Mouse (Mus musculus): Measurements from ENCODE around the gene Npas2. TPM values are rescaled to one million over a fixed set of nuclear protein-coding genes. Genes with fewer than 3 reads are reported as not detected.

Gene Npas2
- polyA plus RNA-seq, 1 experiment from 2014 or later = 2.0 TPM

DNA sequence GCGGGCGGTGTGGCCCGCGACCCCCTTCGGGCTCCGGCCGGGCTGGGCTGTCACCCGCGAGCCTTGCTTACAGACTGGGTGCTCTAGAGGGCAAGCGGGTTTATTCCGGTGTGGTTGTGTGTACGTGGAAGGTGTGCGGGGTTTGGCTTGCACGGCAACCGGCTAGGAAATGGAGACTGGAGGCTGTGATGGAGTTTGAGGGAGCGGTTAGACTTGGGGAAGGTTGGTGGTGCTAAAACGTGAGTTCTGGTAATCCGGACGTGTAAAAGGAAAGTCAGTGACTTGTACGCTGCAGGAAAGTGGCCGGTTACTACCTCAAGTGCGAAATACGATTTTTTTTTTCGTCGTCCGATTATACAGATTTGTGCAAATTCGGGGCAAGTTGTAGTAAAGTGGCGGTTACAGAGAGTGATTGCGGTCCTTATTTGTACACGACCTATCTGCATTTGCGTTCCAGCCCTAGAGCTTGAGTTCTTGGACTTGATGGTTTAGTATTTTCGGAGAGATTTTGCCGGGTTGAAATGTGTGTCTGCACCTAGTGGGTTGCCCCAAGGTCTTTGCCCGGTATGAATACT lies 174.8 kb downstream of the Npas2 start:
- ATAC-seq (ENCODE audit: low read depth) = peak; percentile 49
- H3K4me1 ChIP-seq (replicated peaks; ENCODE audit: control insufficient read depth, insufficient read depth, low read length) = peaks cover 5% of the 10 kb centered on the region
- H3K36me3 ChIP-seq (ENCODE audit: control insufficient read depth, insufficient read depth, low read length) = peaks cover 32% of the 10 kb centered on the region
- H3K27ac ChIP-seq (ENCODE audit: low read length) = peak overlapping the region; percentile 80
- WGBS = under 1% methylated on average over 34 of the region's 34 CpGs
- H3K27me3 ChIP-seq (ENCODE audit: control insufficient read depth, insufficient read depth, low read depth, low read length) = no peaks in the 10 kb centered on the region
- peak overlapping the region; percentile 97 for H3K4me3 ChIP-seq (ENCODE audit: low read length)
- no peaks in the 10 kb centered on the region for H3K9me3 ChIP-seq (ENCODE audit: control insufficient read depth, low read length)
- peak overlapping the region; percentile 93 for H3K4me2 ChIP-seq (ENCODE audit: low read depth, low read length)
- peak overlapping the region; percentile 99 for H3K9ac ChIP-seq (ENCODE audit: low read length)

DNA sequence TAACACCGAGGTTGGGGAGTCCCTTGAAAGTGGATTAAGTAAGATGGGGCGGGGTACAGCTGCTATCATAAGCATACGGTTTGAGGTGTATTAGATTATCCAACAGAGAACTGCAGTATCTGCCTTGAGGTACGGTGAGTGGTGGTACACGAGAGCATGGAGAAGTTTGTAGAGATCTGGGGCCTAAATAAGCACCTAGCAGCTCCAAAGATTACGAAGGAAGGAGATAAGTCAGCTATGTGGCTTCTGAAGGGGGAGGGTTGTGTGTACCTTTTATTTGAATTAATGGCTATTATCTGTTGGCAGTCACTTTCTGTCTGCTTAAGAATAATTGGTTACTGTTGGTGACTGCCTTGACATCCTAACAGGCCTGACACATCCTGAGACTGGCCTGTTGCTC lies 176.9 kb downstream of the Npas2 start:
- no peak for ATAC-seq (ENCODE audit: low read depth)
- H3K36me3 ChIP-seq (ENCODE audit: control insufficient read depth, insufficient read depth, low read length) = peaks cover 34% of the 10 kb centered on the region

DNA sequence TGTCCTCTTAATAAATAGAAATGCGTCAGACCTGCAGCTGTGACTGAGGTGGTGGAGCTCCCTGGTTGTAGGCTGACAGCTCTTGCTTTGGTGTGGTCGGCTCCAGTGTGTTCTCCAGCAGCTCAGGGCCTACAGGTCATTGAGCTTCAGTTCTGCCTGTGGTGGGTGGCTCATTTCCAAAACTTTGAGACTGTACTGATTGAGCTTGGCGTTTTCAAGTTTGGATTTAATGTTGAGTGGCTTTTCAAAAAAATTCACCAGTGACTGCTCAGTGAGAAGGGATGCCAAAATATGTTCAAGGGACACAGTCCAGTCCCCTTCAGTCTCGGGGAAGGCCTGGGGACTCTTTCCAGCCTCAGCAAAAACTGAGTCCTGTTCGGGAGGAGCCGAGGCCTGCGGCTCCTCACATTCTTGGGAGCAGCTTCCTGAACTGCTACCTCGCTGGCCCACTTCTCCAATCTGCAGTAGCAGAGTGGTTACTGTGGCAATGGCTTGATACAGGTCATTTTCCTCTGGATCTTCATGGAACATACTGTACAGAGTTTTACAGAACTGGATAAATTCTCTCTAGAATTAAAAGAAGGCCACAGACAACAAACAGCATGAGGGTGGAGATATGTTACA lies 178.8 kb downstream of the Npas2 start:
- ATAC-seq (ENCODE audit: low read depth) = no peak
- Histone ChIP-seq H3K27ac (ENCODE audit: low read length) (no peak overlapping the region), H3K9ac (ENCODE audit: low read length) (no peak overlapping the region)

More for the DNA sequence above, 176.9 kb downstream of the Npas2 start:
- peaks cover 5% of the 10 kb centered on the region for H3K4me1 ChIP-seq (replicated peaks; ENCODE audit: control insufficient read depth, insufficient read depth, low read length)
- no peak overlapping the region for H3K4me3 ChIP-seq (ENCODE audit: low read length)
- H3K27me3 ChIP-seq (ENCODE audit: control insufficient read depth, insufficient read depth, low read depth, low read length) = no peaks in the 10 kb centered on the region
- no peak overlapping the region for H3K4me2 ChIP-seq (ENCODE audit: low read depth, low read length)
- WGBS = 77% methylated on average over 6 of the region's 6 CpGs
- H3K9ac ChIP-seq (ENCODE audit: low read length) = no peak overlapping the region
- H3K27ac ChIP-seq (ENCODE audit: low read length) = no peak overlapping the region
- no peaks in the 10 kb centered on the region for H3K9me3 ChIP-seq (ENCODE audit: control insufficient read depth, low read length)

DNA sequence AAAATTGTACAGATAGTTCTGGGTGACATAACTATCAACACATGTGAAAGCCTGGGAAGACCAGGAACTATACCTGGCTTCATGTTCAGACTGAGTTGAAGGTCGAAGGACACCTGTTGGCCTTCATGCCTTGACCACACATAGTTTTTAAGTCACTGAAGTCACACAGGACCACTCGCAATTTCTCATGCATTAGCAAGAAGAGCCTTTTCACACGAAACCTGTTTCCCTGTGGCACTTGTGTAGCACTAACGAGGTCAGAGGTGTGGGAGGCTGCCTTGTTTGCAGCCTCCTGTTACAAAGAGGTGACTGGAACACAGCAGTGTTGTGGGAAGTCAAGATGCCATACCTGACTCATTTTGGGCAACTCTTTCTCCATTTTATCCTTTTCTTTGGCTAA lies 179.8 kb downstream of the Npas2 start:
- peaks cover 34% of the 10 kb centered on the region for H3K36me3 ChIP-seq (ENCODE audit: control insufficient read depth, insufficient read depth, low read length)
- no peak for ATAC-seq (ENCODE audit: low read depth)

More for the DNA sequence above, 178.8 kb downstream of the Npas2 start:
- H3K9me3 ChIP-seq (ENCODE audit: control insufficient read depth, low read length) = no peaks in the 10 kb centered on the region
- peaks cover 5% of the 10 kb centered on the region for H3K4me1 ChIP-seq (replicated peaks; ENCODE audit: control insufficient read depth, insufficient read depth, low read length)
- no peak overlapping the region for H3K4me3 ChIP-seq (ENCODE audit: low read length)
- H3K4me2 ChIP-seq (ENCODE audit: low read depth, low read length) = no peak overlapping the region
- 70% methylated on average over 8 of the region's 8 CpGs for WGBS
- no peaks in the 10 kb centered on the region for H3K27me3 ChIP-seq (ENCODE audit: control insufficient read depth, insufficient read depth, low read depth, low read length)
- peaks cover 34% of the 10 kb centered on the region for H3K36me3 ChIP-seq (ENCODE audit: control insufficient read depth, insufficient read depth, low read length)

DNA sequence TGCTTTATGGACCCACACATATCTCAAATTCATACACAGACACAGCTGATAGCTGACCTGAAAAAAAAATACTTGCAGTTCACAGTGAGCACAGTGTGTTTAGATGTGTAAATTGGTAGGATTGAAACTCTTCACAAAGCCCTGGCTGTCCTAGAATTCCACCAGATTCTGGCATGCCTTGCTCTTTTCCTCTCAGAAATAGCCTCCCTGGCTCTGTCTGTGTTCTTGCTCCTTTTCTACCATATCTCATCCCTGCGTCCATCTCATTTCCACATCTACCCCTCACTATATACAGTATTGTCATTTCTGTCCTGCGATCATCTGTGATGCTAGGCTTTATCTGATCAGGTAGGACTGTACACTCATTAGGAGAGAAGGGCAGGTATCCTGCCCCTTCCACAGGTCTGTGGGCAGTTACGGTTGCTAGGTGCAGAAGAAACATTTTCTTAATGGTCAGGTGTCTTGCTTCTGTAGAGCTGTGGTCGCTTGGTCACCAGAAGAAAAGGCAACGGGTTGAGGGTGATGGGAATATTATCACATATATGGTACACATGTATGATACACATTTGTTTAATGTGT lies 180.8 kb downstream of the Npas2 start:
- H3K4me3 ChIP-seq (ENCODE audit: low read length) = no peak overlapping the region
- H3K4me1 ChIP-seq (replicated peaks; ENCODE audit: control insufficient read depth, insufficient read depth, low read length) = peaks cover 1% of the 10 kb centered on the region
- H3K4me2 ChIP-seq (ENCODE audit: low read depth, low read length) = no peak overlapping the region
- 77% methylated on average over 5 of the region's 5 CpGs for WGBS
- no peaks in the 10 kb centered on the region for H3K27me3 ChIP-seq (ENCODE audit: control insufficient read depth, insufficient read depth, low read depth, low read length)
- H3K9ac ChIP-seq (ENCODE audit: low read length) = no peak overlapping the region
- H3K9me3 ChIP-seq (ENCODE audit: control insufficient read depth, low read length) = no peaks in the 10 kb centered on the region
- no peak for ATAC-seq (ENCODE audit: low read depth)
- no peak overlapping the region for H3K27ac ChIP-seq (ENCODE audit: low read length)
- H3K36me3 ChIP-seq (ENCODE audit: control insufficient read depth, insufficient read depth, low read length) = peaks cover 34% of the 10 kb centered on the region

More for the DNA sequence above, 179.8 kb downstream of the Npas2 start:
- no peak overlapping the region for H3K4me3 ChIP-seq (ENCODE audit: low read length)
- no peak overlapping the region for H3K4me2 ChIP-seq (ENCODE audit: low read depth, low read length)
- peaks cover 5% of the 10 kb centered on the region for H3K4me1 ChIP-seq (replicated peaks; ENCODE audit: control insufficient read depth, insufficient read depth, low read length)
- no peak overlapping the region for H3K27ac ChIP-seq (ENCODE audit: low read length)
- H3K27me3 ChIP-seq (ENCODE audit: control insufficient read depth, insufficient read depth, low read depth, low read length) = no peaks in the 10 kb centered on the region
- H3K9ac ChIP-seq (ENCODE audit: low read length) = no peak overlapping the region
- 69% methylated on average over 4 of the region's 4 CpGs for WGBS
- no peaks in the 10 kb centered on the region for H3K9me3 ChIP-seq (ENCODE audit: control insufficient read depth, low read length)

DNA sequence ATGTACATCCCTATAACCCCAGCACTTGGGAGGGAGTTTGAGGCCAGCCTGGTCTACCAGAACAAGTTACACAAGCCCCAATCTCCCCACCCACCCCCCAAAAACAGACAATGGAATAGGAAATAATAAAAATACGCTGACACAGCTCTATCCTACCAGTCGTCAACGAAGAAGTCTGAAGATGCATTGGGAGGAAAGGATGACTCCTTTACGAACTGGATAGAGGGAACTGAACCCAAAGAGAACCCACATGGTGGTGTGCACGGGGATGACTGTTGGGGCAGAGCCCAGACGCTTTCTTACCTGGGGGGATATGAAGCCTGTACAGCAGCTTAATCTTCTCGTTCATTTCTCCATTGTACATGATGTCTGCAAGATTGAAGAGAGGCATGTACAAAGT lies 182.6 kb downstream of the Npas2 start:
- 86% methylated on average over 7 of the region's 7 CpGs for WGBS
- no peak overlapping the region for H3K4me2 ChIP-seq (ENCODE audit: low read depth, low read length)
- H3K27me3 ChIP-seq (ENCODE audit: control insufficient read depth, insufficient read depth, low read depth, low read length) = no peaks in the 10 kb centered on the region
- no peaks in the 10 kb centered on the region for H3K9me3 ChIP-seq (ENCODE audit: control insufficient read depth, low read length)
- no peak overlapping the region for H3K27ac ChIP-seq (ENCODE audit: low read length)
- ATAC-seq (ENCODE audit: low read depth) = no peak
- no peak overlapping the region for H3K4me3 ChIP-seq (ENCODE audit: low read length)
- H3K4me1 ChIP-seq (replicated peaks; ENCODE audit: control insufficient read depth, insufficient read depth, low read length) = no peaks in the 10 kb centered on the region
- no peak overlapping the region for H3K9ac ChIP-seq (ENCODE audit: low read length)
- H3K36me3 ChIP-seq (ENCODE audit: control insufficient read depth, insufficient read depth, low read length) = peaks cover 20% of the 10 kb centered on the region

DNA sequence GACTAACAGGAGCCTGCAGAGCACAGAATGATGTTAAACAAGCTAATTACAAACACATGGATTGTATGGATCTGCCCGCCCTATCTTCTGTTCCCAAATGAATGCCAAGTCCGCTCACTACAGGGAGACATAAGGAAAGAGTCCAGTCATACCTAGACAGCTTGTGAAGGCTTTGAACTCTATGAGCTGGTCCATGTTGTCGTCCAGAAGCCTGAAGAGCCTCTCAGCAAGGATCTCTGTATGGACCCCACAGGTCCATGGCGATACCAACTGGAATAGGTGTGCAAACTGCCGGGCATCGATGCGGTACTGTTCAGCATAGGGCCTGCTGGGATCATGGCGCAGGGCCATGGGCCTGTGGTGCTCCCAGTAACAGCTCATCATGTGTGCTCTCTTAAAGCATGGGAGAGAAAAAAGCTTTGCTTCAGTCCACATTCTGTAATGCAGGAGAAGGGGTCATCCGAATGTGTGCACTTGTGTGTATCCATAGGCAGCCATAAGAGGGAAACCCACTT lies 183.3 kb downstream of the Npas2 start:
- WGBS = 92% methylated on average over 9 of the region's 9 CpGs
- no peaks in the 10 kb centered on the region for H3K9me3 ChIP-seq (ENCODE audit: control insufficient read depth, low read length)
- no peak for ATAC-seq (ENCODE audit: low read depth)

DNA sequence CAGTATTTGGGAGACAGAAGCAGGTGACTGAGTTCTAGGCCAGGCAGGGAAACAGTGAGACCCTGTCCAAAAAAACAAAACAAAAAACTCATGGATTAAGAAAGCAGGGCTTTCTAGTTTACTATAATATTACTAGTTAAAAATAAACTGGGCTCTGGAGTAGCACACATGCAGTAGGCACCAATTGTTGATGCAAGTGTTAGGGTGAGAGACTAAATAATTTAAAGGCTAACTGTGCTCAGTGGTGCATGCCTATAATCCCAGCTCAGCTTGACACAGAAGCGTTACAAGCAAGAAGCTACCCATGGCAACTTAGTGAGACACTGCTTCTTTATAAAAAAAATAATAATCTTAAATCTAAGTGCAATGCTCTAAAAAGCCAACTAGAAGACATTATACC lies 185.0 kb downstream of the Npas2 start:
- H3K4me3 ChIP-seq (ENCODE audit: low read length) = no peak overlapping the region
- H3K4me2 ChIP-seq (ENCODE audit: low read depth, low read length) = no peak overlapping the region
- WGBS = 84% methylated on average over 1 of the region's 1 CpGs
- no peak for ATAC-seq (ENCODE audit: low read depth)
- no peaks in the 10 kb centered on the region for H3K27me3 ChIP-seq (ENCODE audit: control insufficient read depth, insufficient read depth, low read depth, low read length)
- H3K9ac ChIP-seq (ENCODE audit: low read length) = no peak overlapping the region
- H3K4me1 ChIP-seq (replicated peaks; ENCODE audit: control insufficient read depth, insufficient read depth, low read length) = no peaks in the 10 kb centered on the region
- H3K36me3 ChIP-seq (ENCODE audit: control insufficient read depth, insufficient read depth, low read length) = peaks cover under 1% of the 10 kb centered on the region; the same call in 1 of the 2 replicates
- no peaks in the 10 kb centered on the region for H3K9me3 ChIP-seq (ENCODE audit: control insufficient read depth, low read length)
- no peak overlapping the region for H3K27ac ChIP-seq (ENCODE audit: low read length)

More for the DNA sequence above, 183.3 kb downstream of the Npas2 start:
- Histone ChIP-seq H3K4me2 (ENCODE audit: low read depth, low read length) (no peak overlapping the region), H3K27me3 (ENCODE audit: control insufficient read depth, insufficient read depth, low read depth, low read length) (no peaks in the 10 kb centered on the region), H3K4me1 (replicated peaks; ENCODE audit: control insufficient read depth, insufficient read depth, low read length) (no peaks in the 10 kb centered on the region), H3K27ac (ENCODE audit: low read length) (no peak overlapping the region), H3K9ac (ENCODE audit: low read length) (no peak overlapping the region), H3K4me3 (ENCODE audit: low read length) (no peak overlapping the region), H3K36me3 (ENCODE audit: control insufficient read depth, insufficient read depth, low read length) (peaks cover 15% of the 10 kb centered on the region)

DNA sequence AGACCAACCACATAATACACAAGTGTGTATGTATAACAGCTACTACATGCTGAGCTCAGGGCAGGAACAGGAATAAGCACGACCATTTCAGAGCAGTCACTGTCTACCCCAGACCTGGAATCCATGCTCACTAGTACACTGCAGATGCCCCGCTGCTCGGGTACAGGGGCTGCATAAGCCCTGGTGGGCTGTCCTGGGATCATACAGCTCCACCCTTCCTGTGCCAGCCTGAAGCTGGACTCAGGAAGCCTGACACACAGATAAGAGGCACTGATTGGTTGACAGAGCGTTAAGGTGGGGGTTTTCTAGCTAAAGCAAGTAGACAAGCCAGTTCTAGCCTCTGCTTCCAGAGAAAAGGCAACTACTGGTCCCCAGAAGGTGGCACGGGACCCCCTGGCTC lies 185.5 kb downstream of the Npas2 start:
- WGBS = 54% methylated on average over 5 of the region's 5 CpGs
- Histone ChIP-seq H3K4me1 (replicated peaks; ENCODE audit: control insufficient read depth, insufficient read depth, low read length) (no peaks in the 10 kb centered on the region), H3K4me3 (ENCODE audit: low read length) (no peak overlapping the region), H3K27ac (ENCODE audit: low read length) (no peak overlapping the region), H3K36me3 (ENCODE audit: control insufficient read depth, insufficient read depth, low read length) (no peaks in the 10 kb centered on the region), H3K9ac (ENCODE audit: low read length) (no peak overlapping the region), H3K27me3 (ENCODE audit: control insufficient read depth, insufficient read depth, low read depth, low read length) (no peaks in the 10 kb centered on the region), H3K4me2 (ENCODE audit: low read depth, low read length) (no peak overlapping the region), H3K9me3 (ENCODE audit: control insufficient read depth, low read length) (no peaks in the 10 kb centered on the region)
- ATAC-seq (ENCODE audit: low read depth) = peak; percentile 47; the same call in 1 of the 2 replicates
